Mouse (Mus musculus) cerebellum, adult 2 months (tissue): Measurements from ENCODE around the gene Akap10. TPM values are rescaled to one million over a fixed set of nuclear protein-coding genes. Genes with fewer than 3 reads are reported as not detected.

ENCODE experiments used
- DNase-seq, 2 experiments: peaks; one replicate each; pipeline ENCODE4 v3.0.0; 2021
- H3K27ac ChIP-seq: fragments of 200-500 bp; 2 replicates; pipeline ENCODE4 v1.5.1; 2012; ENCODE audit warnings: low read length, control low read depth, inconsistent platforms; ENCODE audit not compliant: insufficient read depth
- H3K27me3 ChIP-seq: fragments of 200-500 bp; 2 replicates; pipeline ENCODE4 v1.6.1; 2012; ENCODE audit warnings: inconsistent platforms, mild to moderate bottlenecking, low read length, moderate library complexity; ENCODE audit not compliant: control insufficient read depth, insufficient read depth
- H3K4me1 ChIP-seq: fragments of 200-500 bp; 2 replicates; pipeline ENCODE4 v1.6.1; 2011; ENCODE audit warnings: low read length; ENCODE audit not compliant: control insufficient read depth, insufficient read depth
- H3K4me3 ChIP-seq: fragments of 200-500 bp; replicated peaks from 2 replicates; pipeline ENCODE3; 2011; ENCODE audit warnings: mild to moderate bottlenecking, low read depth, low read length, control low read depth; ENCODE audit not compliant: insufficient read depth
- CTCF ChIP-seq: fragments of 200-500 bp; IDR thresholded peaks from 2 replicates; pipeline ENCODE4 v1.5.1; 2011; ENCODE audit warnings: low read depth, mild to moderate bottlenecking, control low read depth, low read length, moderate library complexity, borderline replicate concordance; ENCODE audit not compliant: insufficient read depth
- POLR2A ChIP-seq: fragments of 200-500 bp; IDR thresholded peaks from 2 replicates; pipeline ENCODE4 v1.6.1; 2011; ENCODE audit warnings: low read length, control low read depth, borderline replicate concordance; ENCODE audit not compliant: insufficient read depth
- WGBS: fragments of 180-500 bp; shearing (Covaris S2); methylation state at CpG from one replicate; pipeline ENCODE4 v1.1.7; 2018; 5-methylcytosine and 5-hydroxymethylcytosine counted together
- polyA plus RNA-seq: library from polyadenylated mRNA; depleted of rRNA; stranded (reverse); fragments of >200 nt; gene quantifications from 2 replicates; pipeline ENCODE4 v1.2.3, GENCODE M21; 2012; rRNA removed

Akap10 gene
- 17.1 and 18.1 TPM in 2 replicates for polyA plus RNA-seq

DNA sequence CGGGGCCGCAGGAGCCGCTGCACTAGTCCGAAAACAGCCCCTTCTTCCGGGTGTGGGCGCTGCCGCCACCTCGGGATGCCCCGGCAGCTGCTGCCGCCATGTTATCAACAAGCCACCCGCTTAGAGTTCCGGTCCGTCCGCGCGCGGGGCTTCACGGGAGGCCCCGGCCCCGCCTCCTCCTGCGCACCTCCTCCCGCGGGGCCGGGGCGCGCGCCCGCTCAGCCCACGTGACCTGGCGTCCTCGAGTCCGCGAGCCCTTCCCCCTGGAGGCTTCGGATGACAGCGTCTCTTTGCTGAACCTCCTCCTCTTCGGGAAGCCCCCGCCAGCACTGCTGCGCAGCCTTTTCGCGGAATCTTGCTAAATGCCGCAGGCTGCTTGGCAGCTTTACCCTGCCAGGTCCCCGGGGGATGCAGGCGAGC lies at the start of gene Akap10:
Gene Akap10 (minus strand): TSS at position 155 of the 420 bp plus-strand sequence.
- H3K27ac ChIP-seq, result peak within 1 kb of the TSS; percentile 95
- TF ChIP-seq CTCF, result no peak
- TF ChIP-seq POLR2A, result peak; percentile 98
- no peaks in the 10 kb centered on the region for H3K27me3 ChIP-seq
- H3K4me3 ChIP-seq, result peak within 1 kb of the TSS; percentile 93
- peaks cover 3% of the 10 kb centered on the region; the same call in 1 of the 2 replicates for H3K4me1 ChIP-seq
- WGBS, result under 1% methylated on average over 42 of the region's 43 CpGs
- peak; percentile 94 to 95 for DNase-seq

DNA sequence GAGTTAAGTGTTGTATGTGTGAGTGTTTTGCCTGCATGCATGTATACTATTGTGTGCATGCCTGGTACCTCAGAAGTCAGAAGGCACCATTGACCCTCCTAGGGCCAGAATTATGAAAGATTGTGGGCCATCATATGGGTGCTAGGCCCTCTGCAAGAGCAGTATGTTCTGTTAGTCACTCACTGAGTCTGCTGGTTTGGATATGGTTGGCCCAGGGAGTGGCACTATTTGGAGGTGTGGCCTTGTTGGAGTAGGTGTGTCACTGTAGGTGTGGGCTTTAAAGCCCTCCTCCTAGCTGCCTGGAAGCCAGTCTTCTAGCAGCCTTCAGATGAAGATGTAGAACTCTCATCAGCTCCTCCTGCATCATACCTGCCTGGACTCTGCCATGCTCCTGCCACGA lies 45.7 kb upstream of the Akap10 start:
- DNase-seq, result no peak
- Histone ChIP-seq H3K4me3 (no peak overlapping the region), H3K4me1 (peaks cover 47% of the 10 kb centered on the region; the same call in 1 of the 2 replicates), H3K27ac (no peak overlapping the region), H3K27me3 (no peaks in the 10 kb centered on the region)
- WGBS, result 26% methylated on average over 1 of the region's 1 CpGs
- TF ChIP-seq CTCF (no peak), POLR2A (no peak)

DNA sequence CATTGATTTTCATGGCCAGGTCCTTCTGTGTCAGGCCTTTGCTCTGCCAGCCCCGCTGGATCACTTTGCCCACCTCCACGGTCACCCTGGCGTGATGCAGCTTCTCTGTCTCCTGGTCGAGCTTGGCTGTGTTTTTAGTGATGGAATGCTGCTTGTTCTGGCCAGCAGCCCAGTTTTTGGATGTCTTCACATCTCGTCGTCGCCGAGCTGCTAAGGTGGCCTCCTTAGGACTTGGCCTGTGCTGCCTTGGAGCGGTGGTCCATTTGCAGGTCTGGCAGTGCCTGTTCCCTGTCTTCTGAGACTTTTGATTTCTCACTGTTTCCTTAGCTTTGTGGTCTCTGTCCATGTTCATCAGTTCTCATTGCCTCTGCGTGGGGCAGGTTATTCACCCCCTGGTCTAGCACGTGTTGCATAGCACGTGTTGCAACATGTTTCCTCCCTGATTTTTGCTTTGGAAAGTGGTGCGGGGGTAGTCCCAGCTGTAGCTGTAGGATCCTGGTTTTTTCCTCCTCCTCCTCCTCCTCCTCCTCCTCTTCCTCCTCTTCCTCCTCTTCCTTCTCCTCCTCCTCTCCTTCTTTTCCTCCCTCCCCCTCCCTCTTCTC lies 44.2 kb upstream of the Akap10 start:
- no peak overlapping the region for H3K4me3 ChIP-seq
- H3K4me1 ChIP-seq, result peaks cover 46% of the 10 kb centered on the region; the same call in 1 of the 2 replicates
- H3K27me3 ChIP-seq, result no peaks in the 10 kb centered on the region
- peak overlapping the region; percentile 53 for H3K27ac ChIP-seq
- DNase-seq, result peak; percentile 56 to 63
- WGBS, result 7% methylated on average over 13 of the region's 13 CpGs
- TF ChIP-seq CTCF, result no peak
- TF ChIP-seq POLR2A, result no peak

DNA sequence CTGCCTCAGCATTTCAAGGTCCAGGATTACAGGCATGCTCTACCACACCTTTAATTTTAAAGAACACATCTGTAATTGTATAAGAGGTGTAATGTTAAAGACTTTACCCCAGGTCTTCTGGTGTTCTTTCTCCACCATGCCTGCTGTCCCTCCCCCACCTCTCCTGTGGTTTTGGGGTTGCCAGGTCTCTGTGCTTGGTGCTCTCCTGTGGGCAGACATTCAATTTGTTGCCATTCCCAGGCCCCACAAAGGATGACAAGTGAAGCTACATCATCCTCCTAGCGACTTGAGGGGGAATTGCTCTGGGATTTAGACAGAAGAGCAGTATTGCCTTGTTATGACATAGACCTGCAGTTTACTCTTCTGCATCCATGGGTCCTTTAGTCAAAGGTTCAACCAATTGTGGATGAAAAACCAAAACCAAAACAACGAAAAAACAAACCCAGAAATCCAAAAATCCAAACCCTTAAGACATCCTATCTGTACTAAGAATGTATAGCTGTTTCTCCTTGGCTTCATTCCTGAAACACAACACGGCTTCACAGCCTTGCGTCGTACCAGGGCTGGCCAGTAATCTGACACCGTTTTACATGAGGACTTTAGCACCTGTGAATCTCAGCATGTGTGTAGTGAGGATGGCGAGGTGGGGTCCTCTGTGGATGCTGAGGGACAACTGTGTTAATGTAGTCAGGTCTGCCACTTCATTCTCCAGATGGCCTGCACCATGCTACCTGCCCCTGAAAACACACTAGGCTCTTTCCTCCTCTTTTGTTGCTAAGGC lies 41.6 kb upstream of the Akap10 start:
- DNase-seq, result peak; percentile 22 to 54
- 22% methylated on average over 7 of the region's 7 CpGs for WGBS
- Histone ChIP-seq H3K27me3 (no peaks in the 10 kb centered on the region), H3K4me3 (no peak overlapping the region), H3K4me1 (peaks cover 44% of the 10 kb centered on the region), H3K27ac (no peak overlapping the region)
- TF ChIP-seq POLR2A, result no peak
- 0 out of 2 replicates have a peak, but pooled peaks have one; percentile 1 for TF ChIP-seq CTCF

DNA sequence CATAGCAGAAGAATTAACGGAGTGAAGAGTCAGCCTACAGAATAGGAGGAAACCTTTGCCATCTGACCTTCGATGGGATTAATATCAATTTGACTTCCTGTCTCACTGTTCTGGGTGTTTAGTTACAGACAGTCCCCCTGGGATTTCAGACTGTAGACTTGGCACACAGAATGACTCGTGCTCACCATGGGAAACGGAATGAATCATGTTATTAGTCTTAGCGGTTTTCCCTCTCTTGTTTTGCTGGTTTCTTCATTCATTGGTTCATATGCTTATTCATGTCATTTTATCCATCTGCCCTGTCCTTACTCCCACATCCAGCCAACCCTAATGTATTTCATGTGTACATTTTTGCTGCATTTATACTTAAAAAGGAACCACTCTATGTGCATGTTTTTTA lies 40.8 kb upstream of the Akap10 start:
- Histone ChIP-seq H3K27ac (no peak overlapping the region), H3K4me1 (peaks cover 43% of the 10 kb centered on the region), H3K4me3 (no peak overlapping the region), H3K27me3 (no peaks in the 10 kb centered on the region)
- TF ChIP-seq CTCF (no peak), POLR2A (no peak)
- WGBS, result 7% methylated on average over 5 of the region's 5 CpGs
- DNase-seq, result peak; percentile 5 to 42

DNA sequence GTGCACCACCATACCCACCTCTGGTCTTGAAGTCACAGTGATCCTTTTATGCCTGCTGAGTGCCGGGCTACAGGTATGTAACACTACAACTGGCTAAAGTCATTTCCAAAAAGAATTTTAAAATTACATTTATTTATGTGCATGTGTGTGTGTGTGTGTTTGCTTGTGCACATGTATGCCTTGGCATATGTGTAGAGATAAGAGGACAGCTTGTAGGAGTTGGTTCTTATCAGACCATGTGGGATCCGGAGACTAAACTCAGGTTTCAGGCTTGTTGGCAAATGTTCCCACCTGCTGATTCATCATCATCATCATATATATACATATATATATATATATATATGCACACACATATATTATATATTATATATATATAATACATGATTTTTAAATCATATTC lies 38.8 kb upstream of the Akap10 start:
- no peak for TF ChIP-seq CTCF
- no peak for TF ChIP-seq POLR2A
- Histone ChIP-seq H3K27me3 (no peaks in the 10 kb centered on the region), H3K27ac (no peak overlapping the region), H3K4me3 (no peak overlapping the region), H3K4me1 (peaks cover 34% of the 10 kb centered on the region)
- 69% methylated on average over 2 of the region's 2 CpGs for WGBS
- DNase-seq, result no peak

DNA sequence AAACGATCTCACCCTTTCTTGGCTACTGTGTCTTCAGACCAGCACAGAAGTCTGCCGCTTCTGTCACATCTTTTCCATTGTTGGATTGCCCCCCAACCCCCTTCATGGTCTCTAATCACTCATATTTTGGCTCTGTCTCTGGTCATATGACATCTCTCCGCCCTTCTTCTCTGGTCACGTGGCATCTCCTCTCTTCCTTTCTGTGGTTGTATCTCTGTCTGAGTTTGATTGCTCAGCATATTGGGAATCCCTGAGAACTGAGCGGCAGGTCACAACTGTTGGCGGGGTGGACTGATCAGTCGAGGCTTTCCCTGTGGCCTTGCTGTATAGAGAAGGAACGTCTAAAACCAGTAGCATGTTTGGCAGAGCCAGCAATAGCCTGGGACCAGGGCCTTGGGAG lies 37.0 kb upstream of the Akap10 start:
- Histone ChIP-seq H3K4me3 (no peak overlapping the region), H3K27ac (no peak overlapping the region), H3K4me1 (peaks cover 40% of the 10 kb centered on the region), H3K27me3 (no peaks in the 10 kb centered on the region)
- no peak for DNase-seq
- no peak for TF ChIP-seq CTCF
- no peak for TF ChIP-seq POLR2A
- WGBS, result 46% methylated on average over 8 of the region's 8 CpGs

DNA sequence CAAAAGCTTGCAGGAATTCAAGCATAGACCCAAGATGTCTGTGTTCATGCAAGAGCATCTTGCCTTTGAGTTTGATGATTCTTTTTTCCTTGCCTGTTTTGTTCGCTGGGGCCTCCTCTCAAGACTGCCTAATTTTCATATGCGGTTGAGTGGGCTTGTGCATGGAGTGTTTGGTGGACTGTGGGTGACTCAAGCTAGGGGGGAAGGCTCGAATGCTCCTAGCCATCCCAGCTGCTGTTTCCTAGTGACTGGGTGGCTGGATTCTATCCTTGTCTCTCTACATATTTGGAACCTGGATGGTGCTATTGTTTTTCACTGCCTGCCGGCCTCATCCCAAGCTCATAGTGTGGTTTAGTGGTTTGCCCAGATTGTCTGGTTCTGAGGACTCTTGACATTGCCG lies 34.6 kb upstream of the Akap10 start:
- TF ChIP-seq POLR2A (no peak), CTCF (no peak)
- Histone ChIP-seq H3K27ac (no peak overlapping the region), H3K27me3 (no peaks in the 10 kb centered on the region), H3K4me3 (no peak overlapping the region), H3K4me1 (peaks cover 35% of the 10 kb centered on the region)
- 74% methylated on average over 5 of the region's 5 CpGs for WGBS
- DNase-seq, result no peak
